Mouse (Mus musculus): ENCODE results near the gene Rnf207.

Rnf207 gene

GRCm38 (mm10) chr4:152328691-152329090 is 9.9 kb upstream of the Rnf207 start:
- DNase-seq: peak in 1 of 2 experiments; percentile 80

- no peak for DNase-seq
These were observed 7.8 kb upstream of the Rnf207 start for GRCm38 (mm10) chr4:152326543-152326942.

- DNase-seq: peak; percentile 94 to 97
These were observed 7.0 kb upstream of the Rnf207 start, which contains the start of gene Rpl22 for GRCm38 (mm10) chr4:152325574-152326411. Gene Rpl22, plus strand, starts transcription at chr4:152325742.

GRCm38 (mm10) chr4:152324641-152325562 is 6.1 kb upstream of the Rnf207 start:
- DNase-seq: no peak

- peak; percentile 34 to 46 for DNase-seq
These were observed 2.7 kb upstream of the Rnf207 start for GRCm38 (mm10) chr4:152321464-152321863.

- DNase-seq: peak in 1 of 2 experiments; percentile 36
These were observed 1.2 kb downstream of the Rnf207 start for GRCm38 (mm10) chr4:152317631-152318033.

- DNase-seq: no peak
These were observed 3.1 kb downstream of the Rnf207 start for GRCm38 (mm10) chr4:152315498-152316213.

GRCm38 (mm10) chr4:152313934-152314333 is 4.9 kb downstream of the Rnf207 start:
- peak in 1 of 2 experiments; percentile 76 for DNase-seq

GRCm38 (mm10) chr4:152313211-152313632 is 5.6 kb downstream of the Rnf207 start:
- DNase-seq: peak; percentile 32 to 38

GRCm38 (mm10) chr4:152312186-152312585 is 6.6 kb downstream of the Rnf207 start:
- no peak for DNase-seq

- DNase-seq: no peak
These were observed 11.3 kb downstream of the Rnf207 start for GRCm38 (mm10) chr4:152307542-152307941.

GRCm38 (mm10) chr4:152305991-152306390 is 12.8 kb downstream of the Rnf207 start:
- no peak for DNase-seq

- DNase-seq: no peak
These were observed 14.1 kb downstream of the Rnf207 start for GRCm38 (mm10) chr4:152304685-152305084.

GRCm38 (mm10) chr4:152303172-152303571 is 15.6 kb downstream of the Rnf207 start:
- peak; percentile 65 to 75 for DNase-seq

GRCm38 (mm10) chr4:152302012-152302411 is 16.8 kb downstream of the Rnf207 start:
- peak; percentile 75 to 77 for DNase-seq

GRCm38 (mm10) chr4:152300375-152300774 is 18.4 kb downstream of the Rnf207 start:
- DNase-seq: no peak

GRCm38 (mm10) chr4:152298836-152299235 is 20.0 kb downstream of the Rnf207 start:
- DNase-seq: no peak

GRCm38 (mm10) chr4:152296874-152297861 is 21.6 kb downstream of the Rnf207 start, which contains the start of gene Icmt:
Gene Icmt, plus strand, starts transcription at chr4:152297227.
- DNase-seq: peak; percentile 99 to 100

- DNase-seq: no peak
These were observed 22.4 kb downstream of the Rnf207 start for GRCm38 (mm10) chr4:152296371-152296770.

- no peak for DNase-seq
These were observed 22.9 kb downstream of the Rnf207 start for GRCm38 (mm10) chr4:152295916-152296315.
